In the genomic region with DNA sequence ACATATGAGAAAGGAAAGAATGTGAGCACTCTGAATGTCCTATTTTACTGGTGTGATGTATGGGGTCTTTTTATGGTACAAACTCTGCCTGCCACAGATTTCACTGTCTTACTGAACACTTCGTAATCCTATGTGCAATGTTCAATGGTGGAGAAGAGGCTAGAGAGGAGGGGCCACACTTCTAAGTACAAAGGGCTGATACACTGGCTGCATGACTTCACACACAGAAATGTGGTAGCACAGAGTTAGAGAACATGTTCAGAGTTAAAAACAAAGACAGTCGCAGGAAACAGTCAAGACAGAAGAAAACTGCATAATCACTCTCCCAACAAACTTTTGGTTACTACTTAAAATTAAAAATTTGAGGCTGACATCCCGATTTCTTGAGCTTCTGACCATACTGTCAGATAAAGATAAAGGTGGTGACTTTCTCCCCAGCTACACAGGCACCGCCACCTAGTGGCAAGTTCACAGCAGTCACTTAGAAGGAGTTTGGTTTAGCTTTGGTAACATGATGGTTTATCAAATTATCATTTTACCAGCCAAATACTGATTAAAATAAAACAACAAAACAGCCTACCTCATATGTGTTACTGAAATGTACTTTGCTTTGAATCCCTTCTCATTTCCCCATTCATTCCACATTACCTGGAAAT, we compare ENCODE assay signal across 8 mouse cellular contexts. TPM values are rescaled to one million over a fixed set of nuclear protein-coding genes. Genes with fewer than 3 reads are reported as not detected.
DNase-seq lines count a peak whose midpoint lies in the region; ATAC-seq and TF ChIP-seq lines count a peak whose summit lies in the region.

No protein-coding gene starts in this region.

- no peak overlapping the region for H3K9ac ChIP-seq in forebrain, postnatal 0 days
- H3K9ac ChIP-seq in forebrain, embryonic 15.5 days (replicated peaks), result no peak overlapping the region
- no peak overlapping the region for H3K9ac ChIP-seq in lung, embryonic 14.5 days
- H3K9ac ChIP-seq in lung, postnatal 0 days (replicated peaks; ENCODE audit: low read depth), result no peak overlapping the region

- H3K4me2 ChIP-seq in forebrain, postnatal 0 days (ENCODE audit: low read depth), result no peak overlapping the region
- H3K4me2 ChIP-seq in forebrain, embryonic 15.5 days (replicated peaks), result no peak overlapping the region
- no peak overlapping the region for H3K4me2 ChIP-seq in lung, embryonic 14.5 days
- H3K4me2 ChIP-seq in lung, postnatal 0 days (replicated peaks; ENCODE audit: low read depth, low read length), result no peak overlapping the region

- peak; percentile 81 for TF ChIP-seq CTCF in forebrain, postnatal 0 days (IDR thresholded peaks at IDR 0.05; ENCODE audit: low read depth)
- peak; percentile 78 for TF ChIP-seq CTCF in lung, embryonic 14.5 days (IDR thresholded peaks at IDR 0.05; ENCODE audit: low read depth)
- TF ChIP-seq CTCF in lung, postnatal 0 days (IDR thresholded peaks at IDR 0.05), result peak; percentile 87

- H3K27ac ChIP-seq in forebrain, postnatal 0 days (ENCODE audit: low read depth, low read length), result no peak overlapping the region
- H3K27ac ChIP-seq in forebrain, embryonic 15.5 days (replicated peaks), result no peak overlapping the region
- H3K27ac ChIP-seq in lung, embryonic 14.5 days (ENCODE audit: low read depth), result no peak overlapping the region
- no peak overlapping the region for H3K27ac ChIP-seq in lung, postnatal 0 days (ENCODE audit: low read length)

- H3K9me3 ChIP-seq in forebrain, postnatal 0 days (ENCODE audit: low read length), result no peaks in the 10 kb centered on the region
- H3K9me3 ChIP-seq in forebrain, embryonic 15.5 days, result no peaks in the 10 kb centered on the region
- no peaks in the 10 kb centered on the region for H3K9me3 ChIP-seq in lung, embryonic 14.5 days (ENCODE audit: low read depth, low read length)
- H3K9me3 ChIP-seq in lung, postnatal 0 days (ENCODE audit: low read length), result no peaks in the 10 kb centered on the region

- no peaks in the 10 kb centered on the region for H3K27me3 ChIP-seq in forebrain, postnatal 0 days (ENCODE audit: insufficient read depth, low read length)
- no peaks in the 10 kb centered on the region for H3K27me3 ChIP-seq in forebrain, embryonic 15.5 days
- H3K27me3 ChIP-seq in lung, embryonic 14.5 days (ENCODE audit: insufficient read depth, low read length), result no peaks in the 10 kb centered on the region
- H3K27me3 ChIP-seq in lung, postnatal 0 days (replicated peaks; ENCODE audit: insufficient read depth, low read length), result no peaks in the 10 kb centered on the region

- H3K4me1 ChIP-seq in forebrain, postnatal 0 days (ENCODE audit: insufficient read depth), result no peaks in the 10 kb centered on the region
- H3K4me1 ChIP-seq in forebrain, embryonic 15.5 days, result no peaks in the 10 kb centered on the region
- H3K4me1 ChIP-seq in lung, embryonic 14.5 days (ENCODE audit: insufficient read depth), result no peaks in the 10 kb centered on the region
- H3K4me1 ChIP-seq in lung, postnatal 0 days (ENCODE audit: insufficient read depth, low read depth, low read length), result no peaks in the 10 kb centered on the region

- no peak overlapping the region for H3K4me3 ChIP-seq in forebrain, postnatal 0 days (ENCODE audit: low read depth, low read length)
- no peak overlapping the region for H3K4me3 ChIP-seq in forebrain, embryonic 15.5 days
- no peak overlapping the region for H3K4me3 ChIP-seq in lung, embryonic 14.5 days (ENCODE audit: low read depth, low read length)
- H3K4me3 ChIP-seq in lung, postnatal 0 days (ENCODE audit: low read depth, low read length), result no peak overlapping the region

- no peak for TF ChIP-seq EP300 in lung, postnatal 0 days (IDR thresholded peaks at IDR 0.05)

- DNase-seq in forebrain, postnatal 0 days, result peak; percentile 62
- DNase-seq in lung, embryonic 14.5 days, result peak; percentile 67
- DNase-seq in lung, postnatal 25 days (ENCODE audit: low spot score), result no peak
- DNase-seq in Muller cell, postnatal 12 days (ENCODE audit: inconsistent ontology term), result peak; percentile 27
- DNase-seq in embryo, embryonic 11 days, result peak; percentile 63
- peak; percentile 70 for DNase-seq in lung, postnatal 0 days (ENCODE audit: low spot score)
- DNase-seq in thymus, postnatal 4 days, result peak; percentile 67

- peaks cover 22% of the 10 kb centered on the region for H3K36me3 ChIP-seq in forebrain, postnatal 0 days (ENCODE audit: insufficient read depth)
- peaks cover 56% of the 10 kb centered on the region for H3K36me3 ChIP-seq in forebrain, embryonic 15.5 days
- peaks cover 76% of the 10 kb centered on the region for H3K36me3 ChIP-seq in lung, embryonic 14.5 days (ENCODE audit: insufficient read depth)
- H3K36me3 ChIP-seq in lung, postnatal 0 days (ENCODE audit: insufficient read depth, low read length), result peaks cover 18% of the 10 kb centered on the region; the same call in 1 of the 2 replicates

- 68% methylated on average over 4 of the region's 4 CpGs for WGBS in forebrain, postnatal 0 days
- 80% methylated on average over 4 of the region's 4 CpGs for WGBS in forebrain, embryonic 15.5 days
- 69% methylated on average over 4 of the region's 4 CpGs for WGBS in lung, embryonic 14.5 days
- 67% methylated on average over 4 of the region's 4 CpGs for WGBS in lung, postnatal 0 days

- no peak for ATAC-seq in forebrain, postnatal 0 days
- ATAC-seq in forebrain, embryonic 15.5 days (replicated peaks), result no peak; the same call in 1 of the 2 replicates
- ATAC-seq in lung, embryonic 14.5 days (ENCODE audit: insufficient read depth), result no peak
- no peak for ATAC-seq in lung, postnatal 0 days

RNA-seq across cellular contexts. Expression of gene Ssr3, which starts 12.4 kb away (rescaled TPM):
- 146 and 174 TPM in 2 replicates for total RNA-seq in forebrain, postnatal 0 days (2014; rRNA removed)
- polyA plus RNA-seq in forebrain, postnatal 0 days (2015; fragmentation: Nextera tagmentation; extraction: Ambion mirVana), result 149 and 155 TPM in 2 replicates
- polyA plus RNA-seq in forebrain, embryonic 15.5 days (2015; fragmentation: Nextera tagmentation; extraction: Ambion mirVana), result 157 and 162 TPM in 2 replicates
- polyA plus RNA-seq in lung, embryonic 14.5 days (2014; fragmentation: Nextera tagmentation; extraction: Ambion mirVana), result 312 and 339 TPM in 2 replicates
- 180 TPM in 2 replicates for polyA plus RNA-seq in lung, postnatal 0 days (2015; fragmentation: Nextera tagmentation; extraction: Ambion mirVana)
